ENCODE assay signal across 18 mouse cellular contexts in genomic region chr17:46885218-46885909, GRCm38 (mm10). TPM values are rescaled to one million over a fixed set of nuclear protein-coding genes. Genes with fewer than 3 reads are reported as not detected.
DNase-seq lines count a peak whose midpoint lies in the region; ATAC-seq and TF ChIP-seq lines count a peak whose summit lies in the region.
"Had no signal": no experiment of that assay in that cellular context is flagged by ENCODE, and none has a peak within 500 bp of the region (broad histone marks: within the 10 kb centered on the region; RNA-seq: fewer than 3 reads in every experiment).

No protein-coding gene starts in this region.

- H3K36me3 ChIP-seq in heart, embryonic 11.5 days (ENCODE audit: control insufficient read depth, insufficient read depth, low read length) = no peaks in the 10 kb centered on the region
- H3K36me3 ChIP-seq in heart, adult 2 months (ENCODE audit: control insufficient read depth, insufficient read depth, low read length) = no peaks in the 10 kb centered on the region
- no peaks in the 10 kb centered on the region for H3K36me3 ChIP-seq in lung, embryonic 16.5 days (ENCODE audit: control insufficient read depth, insufficient read depth, low read length)
- H3K36me3 ChIP-seq in liver, embryonic 11.5 days (ENCODE audit: control insufficient read depth, insufficient read depth, low read length) = no peaks in the 10 kb centered on the region
- H3K36me3 ChIP-seq in stomach, postnatal 0 days (ENCODE audit: control insufficient read depth, insufficient read depth, low read length) = no peaks in the 10 kb centered on the region
- H3K36me3 ChIP-seq: midbrain, embryonic 15.5 days had no signal

- H3K4me2 ChIP-seq in heart, embryonic 11.5 days = peak overlapping the region; percentile 60
- no peak overlapping the region for H3K4me2 ChIP-seq in lung, embryonic 16.5 days (ENCODE audit: low read depth, low read length)
- H3K4me2 ChIP-seq in liver, embryonic 11.5 days = peak overlapping the region; percentile 52
- no peak overlapping the region for H3K4me2 ChIP-seq in stomach, postnatal 0 days (replicated peaks; ENCODE audit: low read depth)
- H3K4me2 ChIP-seq: forebrain, embryonic 13.5 days; midbrain, embryonic 15.5 days had no signal

- no peak for DNase-seq in heart, adult 2 months
- DNase-seq in lung, adult 18-20 months = no peak
- DNase-seq in liver, embryonic 11.5 days (ENCODE audit: low spot score) = no peak
- DNase-seq in stomach, postnatal 0 days (ENCODE audit: low spot score) = no peak
- DNase-seq in adrenal gland, postnatal 25 days = no peak
- DNase-seq: adrenal gland, postnatal 14 days; kidney, postnatal 10 days; thymus, postnatal 4 days had no signal

- peak overlapping the region; percentile 47; the same call in 1 of the 2 replicates for H3K9ac ChIP-seq in heart, embryonic 11.5 days (ENCODE audit: low read depth, low read length)
- H3K9ac ChIP-seq in heart, adult 2 months (ENCODE audit: low read depth, low read length) = no peak overlapping the region
- peak overlapping the region; percentile 31; the same call in 1 of the 2 replicates for H3K9ac ChIP-seq in lung, embryonic 16.5 days (ENCODE audit: low read length)
- no peak overlapping the region; the same call in 1 of the 2 replicates for H3K9ac ChIP-seq in liver, embryonic 11.5 days (ENCODE audit: low read depth, low read length)
- H3K9ac ChIP-seq in stomach, postnatal 0 days (ENCODE audit: low read length) = peak overlapping the region; percentile 27; the same call in 1 of the 2 replicates
- H3K9ac ChIP-seq: forebrain, embryonic 13.5 days; midbrain, embryonic 15.5 days had no signal

- H3K79me2 ChIP-seq in heart, adult 2 months (replicated peaks; ENCODE audit: control insufficient read depth, insufficient read depth, low read length) = no peaks in the 10 kb centered on the region

- H3K4me3 ChIP-seq in heart, embryonic 11.5 days (ENCODE audit: low read depth, low read length) = peak overlapping the region; percentile 17; the same call in 1 of the 2 replicates
- no peak overlapping the region for H3K4me3 ChIP-seq in heart, adult 2 months
- H3K4me3 ChIP-seq in lung, embryonic 16.5 days (ENCODE audit: low read length) = no peak overlapping the region
- H3K4me3 ChIP-seq in liver, embryonic 11.5 days (ENCODE audit: low read depth, low read length) = peak overlapping the region; percentile 0; the same call in 1 of the 2 replicates
- H3K4me3 ChIP-seq in stomach, postnatal 0 days (ENCODE audit: low read depth, low read length) = no peak overlapping the region
- H3K4me3 ChIP-seq: forebrain, embryonic 13.5 days; midbrain, embryonic 15.5 days had no signal

- no peak overlapping the region for H3K27ac ChIP-seq in heart, embryonic 11.5 days (ENCODE audit: low read depth, low read length)
- H3K27ac ChIP-seq in heart, adult 2 months = no peak overlapping the region
- H3K27ac ChIP-seq in lung, embryonic 16.5 days (ENCODE audit: low read length) = no peak overlapping the region
- H3K27ac ChIP-seq in liver, embryonic 11.5 days (ENCODE audit: low read depth, low read length) = peak overlapping the region; percentile 72
- H3K27ac ChIP-seq in stomach, postnatal 0 days (replicated peaks) = peak overlapping the region; percentile 65
- H3K27ac ChIP-seq: forebrain, embryonic 13.5 days; midbrain, embryonic 15.5 days had no signal

- H3K4me1 ChIP-seq in heart, embryonic 11.5 days (ENCODE audit: control insufficient read depth, insufficient read depth, low read length) = peaks cover 17% of the 10 kb centered on the region
- peaks cover 4% of the 10 kb centered on the region for H3K4me1 ChIP-seq in heart, adult 2 months (ENCODE audit: control insufficient read depth, insufficient read depth, low read length)
- peaks cover 10% of the 10 kb centered on the region for H3K4me1 ChIP-seq in lung, embryonic 16.5 days (replicated peaks; ENCODE audit: control insufficient read depth, insufficient read depth, low read length)
- peaks cover 45% of the 10 kb centered on the region for H3K4me1 ChIP-seq in liver, embryonic 11.5 days (replicated peaks; ENCODE audit: control insufficient read depth, insufficient read depth, low read length)
- no peaks in the 10 kb centered on the region for H3K4me1 ChIP-seq in stomach, postnatal 0 days (replicated peaks; ENCODE audit: control insufficient read depth, insufficient read depth)

- no peak for TF ChIP-seq CTCF in heart, adult 2 months (IDR thresholded peaks at IDR 0.05)
- TF ChIP-seq CTCF in stomach, postnatal 0 days (IDR thresholded peaks at IDR 0.05; ENCODE audit: low read depth) = no peak

- intact Hi-C loops in heart, adult 2 months (cut with DNase I) = no loop called here

- 40% methylated on average over 11 of the region's 11 CpGs for WGBS in heart, embryonic 11.5 days (ENCODE audit: insufficient replicate concordance)
- WGBS in heart, adult 2 months = 68% methylated on average over 11 of the region's 11 CpGs
- 49% methylated on average over 11 of the region's 11 CpGs for WGBS in lung, embryonic 16.5 days
- 45% methylated on average over 11 of the region's 11 CpGs for WGBS in liver, embryonic 11.5 days
- 59% methylated on average over 11 of the region's 11 CpGs for whole genome bisulfite sequencing in stomach, postnatal 0 days

- TF ChIP-seq POLR2A in heart, adult 2 months (IDR thresholded peaks at IDR 0.05; ENCODE audit: insufficient read depth, low read depth, low read length) = no peak

- no peaks in the 10 kb centered on the region for H3K9me3 ChIP-seq in heart, embryonic 11.5 days (replicated peaks; ENCODE audit: control insufficient read depth, low read length)
- no peaks in the 10 kb centered on the region for H3K9me3 ChIP-seq in lung, embryonic 16.5 days (ENCODE audit: control insufficient read depth, low read length)
- no peaks in the 10 kb centered on the region for H3K9me3 ChIP-seq in liver, embryonic 11.5 days (ENCODE audit: control insufficient read depth, low read length)
- H3K9me3 ChIP-seq in stomach, postnatal 0 days (ENCODE audit: control insufficient read depth, low read length) = no peaks in the 10 kb centered on the region
- H3K9me3 ChIP-seq: forebrain, embryonic 13.5 days; midbrain, embryonic 15.5 days had no signal

- H3K27me3 ChIP-seq in heart, embryonic 11.5 days (ENCODE audit: control insufficient read depth, insufficient read depth, low read length) = no peaks in the 10 kb centered on the region; the same call in 1 of the 2 replicates
- H3K27me3 ChIP-seq in heart, adult 2 months (ENCODE audit: control insufficient read depth, insufficient read depth, low read length) = no peaks in the 10 kb centered on the region
- H3K27me3 ChIP-seq in lung, embryonic 16.5 days (ENCODE audit: control insufficient read depth, insufficient read depth, low read depth, low read length) = no peaks in the 10 kb centered on the region
- no peaks in the 10 kb centered on the region for H3K27me3 ChIP-seq in liver, embryonic 11.5 days (replicated peaks; ENCODE audit: control insufficient read depth, insufficient read depth, low read length)
- no peaks in the 10 kb centered on the region for H3K27me3 ChIP-seq in stomach, postnatal 0 days (ENCODE audit: control insufficient read depth, insufficient read depth, low read length)
- H3K27me3 ChIP-seq: forebrain, embryonic 13.5 days; midbrain, embryonic 15.5 days had no signal

- ATAC-seq in heart, embryonic 11.5 days (replicated peaks; ENCODE audit: insufficient number of reproducible peaks, low FRiP score, low TSS enrichment) = no peak
- no peak for ATAC-seq in lung, embryonic 16.5 days (ENCODE audit: low read depth)
- ATAC-seq in liver, embryonic 11.5 days (replicated peaks; ENCODE audit: low FRiP score) = peak; percentile 31; the same call in 1 of the 2 replicates
- no peak for ATAC-seq in stomach, postnatal 0 days (ENCODE audit: low FRiP score, low TSS enrichment)
- ATAC-seq in frontal cortex, adult (ENCODE audit: low TSS enrichment) = no peak
- ATAC-seq: forebrain, embryonic 13.5 days; midbrain, embryonic 15.5 days had no signal

- no peak for TF ChIP-seq EP300 in heart, adult 2 months (IDR thresholded peaks at IDR 0.05; ENCODE audit: insufficient read depth, low read depth, low read length)
- no peak for TF ChIP-seq EP300 in stomach, postnatal 0 days (optimal IDR thresholded peaks at IDR 0.05)

RNA-seq across cellular contexts. Expression of gene Tbcc, which starts 5.1 kb away (rescaled TPM):
- polyA plus RNA-seq in heart, embryonic 11.5 days (2014; fragmentation: Nextera tagmentation; extraction: Ambion mirVana) = 53.4 and 54.1 TPM in 2 replicates
- 10 to 100 TPM; 16.3 TPM for total RNA-seq in heart, adult 2 months (2021)
- polyA plus RNA-seq in heart, adult 2 months (2012; rRNA removed) = 12.7 and 13.3 TPM in 2 replicates
- polyA plus RNA-seq in lung, embryonic 16.5 days (2015; fragmentation: Nextera tagmentation; extraction: Ambion mirVana) = 38.6 and 40.8 TPM in 2 replicates
- 43.5 and 43.7 TPM in 2 replicates for polyA plus RNA-seq in liver, embryonic 11.5 days (2014; fragmentation: Nextera tagmentation; extraction: Ambion mirVana)
- polyA plus RNA-seq in stomach, postnatal 0 days (2015; fragmentation: Nextera tagmentation; extraction: Ambion mirVana) = 42.2 and 45.5 TPM in 2 replicates
- 19.7 and 24.3 TPM in 2 replicates for total RNA-seq in adrenal gland, postnatal 25 days (2021)

RNA-seq across cellular contexts. Expression of gene Prph2, which starts 24.9 kb away (rescaled TPM):
- not detected in 2 replicates for polyA plus RNA-seq in heart, embryonic 11.5 days (2014; fragmentation: Nextera tagmentation; extraction: Ambion mirVana)
- total RNA-seq in heart, adult 2 months (2021) = not detected
- polyA plus RNA-seq in heart, adult 2 months (2012; rRNA removed) = not detected in 2 replicates
- polyA plus RNA-seq in lung, embryonic 16.5 days (2015; fragmentation: Nextera tagmentation; extraction: Ambion mirVana) = not detected in 2 replicates
- polyA plus RNA-seq in liver, embryonic 11.5 days (2014; fragmentation: Nextera tagmentation; extraction: Ambion mirVana) = not detected in 2 replicates
- polyA plus RNA-seq in stomach, postnatal 0 days (2015; fragmentation: Nextera tagmentation; extraction: Ambion mirVana) = not detected in 2 replicates
- not detected in 2 replicates for total RNA-seq in adrenal gland, postnatal 25 days (2021)
- total RNA-seq: adrenal gland, postnatal 14 days; left cerebral cortex, postnatal 36 days had no signal
- polyA plus RNA-seq: embryonic facial prominence, embryonic 11.5 days; forebrain, embryonic 13.5 days; heart, postnatal 0 days; midbrain, embryonic 15.5 days; neural tube, embryonic 11.5 days; small intestine, adult 2 months had no signal

RNA-seq across cellular contexts. Expression of gene Bicral, which starts 27.1 kb away (rescaled TPM):
- 4.1 and 4.9 TPM in 2 replicates for polyA plus RNA-seq in heart, embryonic 11.5 days (2014; fragmentation: Nextera tagmentation; extraction: Ambion mirVana)
- 10 to 100 TPM; 12.3 to 15.7 TPM for total RNA-seq in heart, adult 2 months (2021)
- polyA plus RNA-seq in heart, adult 2 months (2012; rRNA removed) = 7.4 and 9.6 TPM in 2 replicates
- 3.3 and 4.4 TPM in 2 replicates for polyA plus RNA-seq in lung, embryonic 16.5 days (2015; fragmentation: Nextera tagmentation; extraction: Ambion mirVana)
- 6.3 and 7.4 TPM in 2 replicates for polyA plus RNA-seq in liver, embryonic 11.5 days (2014; fragmentation: Nextera tagmentation; extraction: Ambion mirVana)
- 2.3 and 2.8 TPM in 2 replicates for polyA plus RNA-seq in stomach, postnatal 0 days (2015; fragmentation: Nextera tagmentation; extraction: Ambion mirVana)
- 24.6 and 26.0 TPM in 2 replicates for total RNA-seq in adrenal gland, postnatal 25 days (2021)

Comparison
In these comparisons a context has a peak if more than half of its experiments do, and no peak if none do; other contexts are left out.
1. H3K4me3 ChIP-seq: peak in heart, embryonic 11.5 days (single experiment) and liver, embryonic 11.5 days (single experiment); none in heart, adult 2 months (single experiment), lung, embryonic 16.5 days (single experiment) and stomach, postnatal 0 days (single experiment).
2. H3K9ac ChIP-seq: peak in heart, embryonic 11.5 days (single experiment), lung, embryonic 16.5 days (single experiment) and stomach, postnatal 0 days (single experiment); none in heart, adult 2 months (single experiment) and liver, embryonic 11.5 days (single experiment).
3. H3K27ac ChIP-seq: peak in liver, embryonic 11.5 days (single experiment) and stomach, postnatal 0 days (single experiment); none in heart, embryonic 11.5 days (single experiment), heart, adult 2 months (single experiment) and lung, embryonic 16.5 days (single experiment).
4. H3K4me2 ChIP-seq: peak in heart, embryonic 11.5 days (single experiment) and liver, embryonic 11.5 days (single experiment); none in lung, embryonic 16.5 days (single experiment) and stomach, postnatal 0 days (single experiment).